Mouse (Mus musculus): ENCODE measurements around the gene Rasa2. TPM values are rescaled to one million over a fixed set of nuclear protein-coding genes. Genes with fewer than 3 reads are reported as not detected.
"Not testable (repeated sequence)": the region's sequence is repeated elsewhere in the genome, so short reads cannot be mapped to it uniquely, and the experiment has no call there.

Rasa2 gene
- polyA plus RNA-seq, 1 experiment from 2014 or later = 20.5 TPM

GRCm38 (mm10) chr9:96649362-96649761, 17.9 kb upstream of the Rasa2 start:
- 92% methylated on average over 4 of the region's 4 CpGs for WGBS
- Histone ChIP-seq H3K27me3 (replicated peaks; ENCODE audit: control insufficient read depth, insufficient read depth, low read length) (no peaks in the 10 kb centered on the region), H3K27ac (ENCODE audit: low read depth) (no peak overlapping the region), H3K9ac (ENCODE audit: low read length) (no peak overlapping the region), H3K4me2 (ENCODE audit: low read length) (no peak overlapping the region), H3K36me3 (ENCODE audit: control insufficient read depth, insufficient read depth, low read length) (no peaks in the 10 kb centered on the region), H3K9me3 (ENCODE audit: control insufficient read depth, low read length) (no peaks in the 10 kb centered on the region), H3K4me1 (replicated peaks; ENCODE audit: control insufficient read depth, insufficient read depth, low read length) (no peaks in the 10 kb centered on the region), H3K4me3 (ENCODE audit: low read depth, low read length) (no peak overlapping the region)
- no peak for DNase-seq (ENCODE audit: low spot score)
- no peak for ATAC-seq (replicated peaks; ENCODE audit: low FRiP score, low TSS enrichment, low read depth)

GRCm38 (mm10) chr9:96646668-96647295, 15.4 kb upstream of the Rasa2 start:
- no peak for DNase-seq (ENCODE audit: low spot score)
- 61% methylated on average over 2 of the region's 2 CpGs for WGBS
- H3K27me3 ChIP-seq (replicated peaks; ENCODE audit: control insufficient read depth, insufficient read depth, low read length) = no peaks in the 10 kb centered on the region

GRCm38 (mm10) chr9:96644840-96645239, 13.4 kb upstream of the Rasa2 start:
- no peak for DNase-seq (ENCODE audit: low spot score)

More at GRCm38 (mm10) chr9:96646668-96647295, 15.4 kb upstream of the Rasa2 start:
- ATAC-seq (replicated peaks; ENCODE audit: low FRiP score, low TSS enrichment, low read depth) = no peak
- H3K9ac ChIP-seq (ENCODE audit: low read length) = no peak overlapping the region
- H3K36me3 ChIP-seq (ENCODE audit: control insufficient read depth, insufficient read depth, low read length) = no peaks in the 10 kb centered on the region
- H3K27ac ChIP-seq (ENCODE audit: low read depth) = no peak overlapping the region
- H3K4me1 ChIP-seq (replicated peaks; ENCODE audit: control insufficient read depth, insufficient read depth, low read length) = no peaks in the 10 kb centered on the region
- H3K4me3 ChIP-seq (ENCODE audit: low read depth, low read length) = no peak overlapping the region
- no peak overlapping the region for H3K4me2 ChIP-seq (ENCODE audit: low read length)
- no peaks in the 10 kb centered on the region for H3K9me3 ChIP-seq (ENCODE audit: control insufficient read depth, low read length)

GRCm38 (mm10) chr9:96644002-96644401, 12.6 kb upstream of the Rasa2 start:
- H3K4me1 ChIP-seq (replicated peaks; ENCODE audit: control insufficient read depth, insufficient read depth, low read length); H3K9ac ChIP-seq (ENCODE audit: low read length); DNase-seq (ENCODE audit: low spot score); H3K27me3 ChIP-seq (replicated peaks; ENCODE audit: control insufficient read depth, insufficient read depth, low read length); H3K9me3 ChIP-seq (ENCODE audit: control insufficient read depth, low read length); H3K4me3 ChIP-seq (ENCODE audit: low read depth, low read length); ATAC-seq (replicated peaks; ENCODE audit: low FRiP score, low TSS enrichment, low read depth); H3K27ac ChIP-seq (ENCODE audit: low read depth); H3K4me2 ChIP-seq (ENCODE audit: low read length); H3K36me3 ChIP-seq (ENCODE audit: control insufficient read depth, insufficient read depth, low read length): not testable (repeated sequence)
- 85% methylated on average over 3 of the region's 3 CpGs for WGBS

More at GRCm38 (mm10) chr9:96644840-96645239, 13.4 kb upstream of the Rasa2 start:
- H3K4me2 ChIP-seq (ENCODE audit: low read length) = no peak overlapping the region
- ATAC-seq (replicated peaks; ENCODE audit: low FRiP score, low TSS enrichment, low read depth) = no peak
- no peaks in the 10 kb centered on the region for H3K4me1 ChIP-seq (replicated peaks; ENCODE audit: control insufficient read depth, insufficient read depth, low read length)
- H3K9me3 ChIP-seq (ENCODE audit: control insufficient read depth, low read length) = no peaks in the 10 kb centered on the region
- H3K27me3 ChIP-seq (replicated peaks; ENCODE audit: control insufficient read depth, insufficient read depth, low read length) = no peaks in the 10 kb centered on the region
- no peaks in the 10 kb centered on the region for H3K36me3 ChIP-seq (ENCODE audit: control insufficient read depth, insufficient read depth, low read length)
- 84% methylated on average over 2 of the region's 2 CpGs for WGBS
- H3K4me3 ChIP-seq (ENCODE audit: low read depth, low read length) = no peak overlapping the region
- H3K27ac ChIP-seq (ENCODE audit: low read depth) = no peak overlapping the region
- H3K9ac ChIP-seq (ENCODE audit: low read length) = no peak overlapping the region

GRCm38 (mm10) chr9:96639451-96639850, 8.0 kb upstream of the Rasa2 start:
- no peak overlapping the region for H3K4me2 ChIP-seq (ENCODE audit: low read length)
- H3K27ac ChIP-seq (ENCODE audit: low read depth) = no peak overlapping the region
- ATAC-seq (replicated peaks; ENCODE audit: low FRiP score, low TSS enrichment, low read depth) = no peak
- H3K9ac ChIP-seq (ENCODE audit: low read length) = no peak overlapping the region
- no peaks in the 10 kb centered on the region for H3K9me3 ChIP-seq (ENCODE audit: control insufficient read depth, low read length)
- DNase-seq (ENCODE audit: low spot score) = no peak
- H3K36me3 ChIP-seq (ENCODE audit: control insufficient read depth, insufficient read depth, low read length) = no peaks in the 10 kb centered on the region
- no peaks in the 10 kb centered on the region for H3K27me3 ChIP-seq (replicated peaks; ENCODE audit: control insufficient read depth, insufficient read depth, low read length)
- H3K4me1 ChIP-seq (replicated peaks; ENCODE audit: control insufficient read depth, insufficient read depth, low read length) = no peaks in the 10 kb centered on the region
- 92% methylated on average over 7 of the region's 7 CpGs for WGBS
- H3K4me3 ChIP-seq (ENCODE audit: low read depth, low read length) = no peak overlapping the region

- H3K4me1 ChIP-seq (replicated peaks; ENCODE audit: control insufficient read depth, insufficient read depth, low read length) = no peaks in the 10 kb centered on the region
- H3K36me3 ChIP-seq (ENCODE audit: control insufficient read depth, insufficient read depth, low read length) = no peaks in the 10 kb centered on the region
- no peak overlapping the region for H3K4me3 ChIP-seq (ENCODE audit: low read depth, low read length)
- ATAC-seq (replicated peaks; ENCODE audit: low FRiP score, low TSS enrichment, low read depth) (no peak), DNase-seq (ENCODE audit: low spot score) (no peak)
- H3K9me3 ChIP-seq (ENCODE audit: control insufficient read depth, low read length) = no peaks in the 10 kb centered on the region
- no peak overlapping the region for H3K9ac ChIP-seq (ENCODE audit: low read length)
- H3K4me2 ChIP-seq (ENCODE audit: low read length) = no peak overlapping the region
- no peak overlapping the region for H3K27ac ChIP-seq (ENCODE audit: low read depth)
- H3K27me3 ChIP-seq (replicated peaks; ENCODE audit: control insufficient read depth, insufficient read depth, low read length) = no peaks in the 10 kb centered on the region
- WGBS = 66% methylated on average over 7 of the region's 7 CpGs
Observed at GRCm38 (mm10) chr9:96638508-96638907, 7.1 kb upstream of the Rasa2 start.

- no peak for ATAC-seq (replicated peaks; ENCODE audit: low FRiP score, low TSS enrichment, low read depth)
- no peak for DNase-seq (ENCODE audit: low spot score)
- Histone ChIP-seq H3K4me1 (replicated peaks; ENCODE audit: control insufficient read depth, insufficient read depth, low read length) (peaks cover 2% of the 10 kb centered on the region; the same call in 1 of the 2 replicates), H3K36me3 (ENCODE audit: control insufficient read depth, insufficient read depth, low read length) (no peaks in the 10 kb centered on the region), H3K9ac (ENCODE audit: low read length) (no peak overlapping the region), H3K27ac (ENCODE audit: low read depth) (no peak overlapping the region), H3K27me3 (replicated peaks; ENCODE audit: control insufficient read depth, insufficient read depth, low read length) (no peaks in the 10 kb centered on the region), H3K4me3 (ENCODE audit: low read depth, low read length) (no peak overlapping the region), H3K4me2 (ENCODE audit: low read length) (no peak overlapping the region), H3K9me3 (ENCODE audit: control insufficient read depth, low read length) (no peaks in the 10 kb centered on the region)
- 71% methylated on average over 7 of the region's 7 CpGs for WGBS
Observed at GRCm38 (mm10) chr9:96637157-96637548, 5.7 kb upstream of the Rasa2 start.

- 57% methylated on average over 9 of the region's 9 CpGs for WGBS
- no peaks in the 10 kb centered on the region for H3K36me3 ChIP-seq (ENCODE audit: control insufficient read depth, insufficient read depth, low read length)
- no peaks in the 10 kb centered on the region for H3K27me3 ChIP-seq (replicated peaks; ENCODE audit: control insufficient read depth, insufficient read depth, low read length)
- H3K4me2 ChIP-seq (ENCODE audit: low read length) = no peak overlapping the region
- ATAC-seq (replicated peaks; ENCODE audit: low FRiP score, low TSS enrichment, low read depth) (no peak), DNase-seq (ENCODE audit: low spot score) (no peak)
- H3K9ac ChIP-seq (ENCODE audit: low read length) = no peak overlapping the region
- no peaks in the 10 kb centered on the region for H3K9me3 ChIP-seq (ENCODE audit: control insufficient read depth, low read length)
- H3K4me1 ChIP-seq (replicated peaks; ENCODE audit: control insufficient read depth, insufficient read depth, low read length) = peaks cover 6% of the 10 kb centered on the region; the same call in 1 of the 2 replicates
- no peak overlapping the region for H3K4me3 ChIP-seq (ENCODE audit: low read depth, low read length)
- H3K27ac ChIP-seq (ENCODE audit: low read depth) = no peak overlapping the region
Observed at GRCm38 (mm10) chr9:96636423-96637156, 5.2 kb upstream of the Rasa2 start.

- H3K4me3 ChIP-seq (ENCODE audit: low read depth, low read length) = no peak overlapping the region
Observed at GRCm38 (mm10) chr9:96635899-96636298, 4.5 kb upstream of the Rasa2 start.

More at GRCm38 (mm10) chr9:96635899-96636298, 4.5 kb upstream of the Rasa2 start:
- H3K27ac ChIP-seq (ENCODE audit: low read depth) = no peak overlapping the region
- 72% methylated on average over 3 of the region's 3 CpGs for WGBS
- no peak overlapping the region for H3K4me2 ChIP-seq (ENCODE audit: low read length)
- H3K27me3 ChIP-seq (replicated peaks; ENCODE audit: control insufficient read depth, insufficient read depth, low read length) = no peaks in the 10 kb centered on the region
- DNase-seq (ENCODE audit: low spot score) (no peak), ATAC-seq (replicated peaks; ENCODE audit: low FRiP score, low TSS enrichment, low read depth) (no peak)
- H3K4me1 ChIP-seq (replicated peaks; ENCODE audit: control insufficient read depth, insufficient read depth, low read length) = peaks cover 6% of the 10 kb centered on the region; the same call in 1 of the 2 replicates
- no peaks in the 10 kb centered on the region for H3K36me3 ChIP-seq (ENCODE audit: control insufficient read depth, insufficient read depth, low read length)
- no peak overlapping the region for H3K9ac ChIP-seq (ENCODE audit: low read length)
- H3K9me3 ChIP-seq (ENCODE audit: control insufficient read depth, low read length) = no peaks in the 10 kb centered on the region

Measured in intestine, embryonic 14.5 days (tissue).